Mouse (Mus musculus): Measurements from ENCODE around the gene Ctns.

Gene Ctns

DNA sequence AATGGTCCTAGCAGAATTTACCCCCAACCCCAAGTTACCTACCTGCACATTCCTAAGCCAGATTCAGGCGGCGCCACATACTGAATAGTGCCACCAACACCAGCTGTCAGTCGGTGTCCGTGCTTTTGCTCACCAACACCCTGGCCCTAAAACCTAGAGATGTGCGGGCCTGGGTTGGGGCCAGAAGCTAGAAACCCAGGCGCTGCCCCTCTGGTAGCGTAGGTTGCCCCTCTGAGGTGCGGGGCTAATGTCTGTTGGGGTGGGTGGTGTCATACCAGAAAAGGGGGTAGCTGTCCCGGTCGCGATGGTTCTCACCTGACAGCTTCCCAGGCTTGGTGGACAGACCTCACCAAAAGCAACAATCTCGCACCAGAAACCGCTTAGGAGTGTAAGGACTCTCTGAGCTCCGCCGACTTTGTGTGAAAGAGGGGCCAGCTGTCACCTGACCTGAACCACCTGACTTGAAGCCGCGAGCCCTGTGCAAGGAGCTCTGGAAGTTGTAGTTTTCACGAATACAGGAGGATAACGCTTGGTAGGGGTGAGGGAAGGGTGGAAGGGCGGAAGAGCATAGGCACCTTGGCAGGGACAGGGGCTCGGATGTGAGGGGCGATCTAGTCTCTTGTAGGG, at the start of gene Ctns:
Gene Ctns, minus strand, starts transcription at position 440 of the 627 bp plus-strand sequence.
- in situ Hi-C loops (cut with MboI, MseI): loop anchor here in 1 of 2 experiments (25.0 kb wide), 1 partner anchor 986 kb away; the partner anchor contains the start of genes 4933427D14Rik, Gm43951, Med31 and Txndc17

DNA sequence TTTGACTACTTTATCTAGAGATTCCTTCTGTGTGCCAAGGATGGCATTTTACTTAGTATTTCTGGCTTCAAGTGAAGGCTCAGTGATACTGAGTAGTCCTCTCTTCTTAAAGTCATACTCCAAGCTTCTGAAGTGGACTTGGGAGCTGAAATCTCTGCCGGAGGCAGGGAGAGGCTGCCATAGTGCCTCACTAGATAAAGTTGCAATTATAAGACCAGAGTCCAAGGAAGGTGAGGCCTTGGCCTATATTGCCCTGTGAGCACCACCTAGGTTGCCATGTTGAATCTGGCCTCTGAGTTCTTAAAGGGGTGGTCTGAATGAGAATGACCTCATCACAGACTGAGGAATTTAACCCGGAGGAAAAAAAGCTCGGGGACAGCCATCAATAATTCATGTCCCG, 43.9 kb upstream of the Ctns start:
- in situ Hi-C loops (cut with MboI, MseI): no loop called here

DNA sequence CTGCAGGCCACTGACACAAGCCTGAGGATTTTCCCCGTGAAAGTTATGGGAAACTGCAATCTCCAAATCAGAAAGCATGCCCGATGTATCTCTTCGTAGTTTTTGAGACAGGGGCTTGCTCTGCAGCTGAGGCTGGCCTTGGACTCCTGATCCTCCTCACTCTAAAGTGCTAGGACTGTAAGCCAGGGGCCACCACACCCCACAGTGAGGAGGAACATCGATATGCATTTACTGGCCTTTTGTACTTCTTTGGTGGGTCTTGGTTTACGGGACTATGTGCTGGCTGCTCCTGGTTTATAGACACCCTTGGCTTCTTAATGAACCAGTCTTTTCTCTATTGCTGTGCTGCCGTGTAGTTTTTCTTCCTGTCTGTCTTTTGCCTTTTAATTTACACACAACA, 43.4 kb upstream of the Ctns start:
- in situ Hi-C loops (cut with MboI, MseI): no loop called here

DNA sequence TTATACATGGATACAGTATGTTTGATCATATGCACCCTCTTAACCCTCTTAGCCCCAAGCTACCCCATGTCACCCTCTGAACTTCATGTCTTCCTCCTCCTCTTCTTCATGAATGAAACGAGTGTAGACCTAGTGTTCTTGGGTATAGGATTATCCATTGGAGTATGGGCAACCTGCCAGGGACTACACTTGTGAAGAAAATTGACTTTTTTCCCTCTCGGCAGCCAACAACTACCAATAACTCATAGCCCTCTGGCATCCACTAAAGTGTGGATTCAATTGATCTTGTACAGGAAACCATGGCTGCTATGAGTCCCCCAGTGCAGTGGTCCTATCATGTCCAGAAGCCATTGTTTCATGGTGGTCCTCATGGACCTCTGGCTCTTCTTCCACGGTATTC, 37.9 kb upstream of the Ctns start:
- in situ Hi-C loops (cut with MboI, MseI): no loop called here

DNA sequence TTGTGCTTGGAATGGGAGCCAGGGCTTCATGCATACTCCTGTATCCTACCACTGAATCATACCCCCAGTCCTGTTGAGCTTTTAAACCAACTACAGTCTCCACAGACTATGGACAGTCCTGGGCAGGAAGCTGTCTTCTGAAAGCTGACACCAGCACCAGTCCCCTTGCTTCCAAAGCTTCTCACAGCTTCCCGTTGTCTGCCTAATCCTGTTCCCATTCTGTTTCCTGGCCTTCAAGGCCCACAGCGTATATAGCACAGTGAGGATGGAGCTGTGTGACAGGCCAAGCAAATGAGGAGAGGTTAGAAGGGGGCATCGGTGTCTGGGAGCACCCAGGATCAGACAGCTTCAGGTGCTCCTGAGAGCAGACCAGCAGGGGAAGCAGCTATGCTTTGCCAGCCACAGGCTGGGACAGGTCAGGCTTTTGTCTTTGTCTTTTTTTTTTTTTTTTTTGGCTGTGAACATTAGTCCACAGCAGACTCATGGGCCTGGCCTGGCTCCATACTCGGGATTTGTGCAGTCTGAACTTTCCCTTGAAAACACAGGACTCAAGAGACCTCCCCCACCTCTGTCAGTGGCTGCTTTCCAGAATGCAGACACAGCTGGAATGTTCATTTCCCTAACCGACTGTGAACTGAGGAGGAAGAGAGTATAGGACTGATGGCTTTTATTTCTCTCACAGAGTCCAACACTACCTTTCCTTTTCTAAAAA, 37.3 kb upstream of the Ctns start:
- in situ Hi-C loops (cut with MboI, MseI): no loop called here

DNA sequence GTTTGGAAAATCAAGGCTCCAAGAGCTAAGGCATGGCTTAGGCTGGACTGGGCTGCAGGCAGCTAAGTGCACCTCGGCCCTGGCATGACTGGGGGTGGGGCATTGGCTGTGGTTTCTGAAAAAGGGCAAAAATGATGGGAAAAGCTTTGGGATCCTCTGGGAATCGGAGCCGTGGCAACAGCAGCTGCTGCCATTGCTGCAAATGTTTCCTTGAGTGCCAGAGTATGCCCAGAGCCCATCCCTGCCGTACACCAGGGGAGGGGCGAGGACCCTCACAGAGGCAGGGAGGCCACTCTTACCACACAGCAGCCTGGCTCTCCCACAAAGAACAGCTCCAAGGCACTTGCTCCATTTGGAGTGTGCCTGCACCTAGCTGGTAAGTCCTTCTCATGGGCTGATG, 35.1 kb upstream of the Ctns start, which contains the start of gene Trpv1:
Gene Trpv1, plus strand, starts transcription at position 301 of the 400 bp plus-strand sequence.
- in situ Hi-C loops (cut with MboI, MseI): no loop called here

DNA sequence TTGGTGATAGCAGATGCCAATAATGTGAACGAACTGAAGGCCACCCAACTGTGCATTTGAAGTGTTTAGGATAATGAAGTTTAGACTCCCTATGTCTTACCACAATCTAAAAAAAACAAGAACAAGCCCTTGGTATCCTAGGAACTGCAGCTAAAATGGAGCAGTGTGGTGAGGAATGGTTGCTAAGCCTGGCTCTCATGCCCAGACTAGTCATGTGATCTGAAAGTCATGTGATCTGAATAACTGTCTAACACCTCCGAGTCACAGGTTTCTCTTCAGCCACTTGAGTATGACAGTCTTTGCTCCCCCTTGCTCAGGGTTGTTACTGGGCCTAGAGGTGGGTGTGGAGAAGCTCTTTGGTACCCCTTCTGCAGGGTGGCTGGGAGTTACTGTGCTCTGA, 33.7 kb upstream of the Ctns start:
- in situ Hi-C loops (cut with MboI, MseI): no loop called here

DNA sequence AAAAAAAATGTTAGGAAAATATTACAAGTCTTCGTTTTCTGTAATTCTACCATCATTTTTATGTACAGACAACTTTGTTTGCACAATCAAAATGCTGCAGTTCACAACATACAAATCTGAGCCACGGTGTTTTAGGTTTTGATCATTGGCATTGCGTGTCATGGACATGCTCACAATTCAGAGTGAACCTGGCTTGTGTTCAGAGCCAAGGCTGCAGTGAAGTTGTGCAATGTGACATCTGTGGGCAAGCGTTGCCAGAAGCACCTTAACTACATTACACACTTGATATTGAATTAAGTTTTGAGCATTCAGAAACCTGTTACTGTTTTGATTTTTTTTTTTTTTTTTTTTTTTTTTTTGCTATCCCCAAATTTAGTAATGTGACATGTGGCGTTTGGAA, 31.2 kb upstream of the Ctns start:
- in situ Hi-C loops (cut with MboI, MseI): no loop called here

DNA sequence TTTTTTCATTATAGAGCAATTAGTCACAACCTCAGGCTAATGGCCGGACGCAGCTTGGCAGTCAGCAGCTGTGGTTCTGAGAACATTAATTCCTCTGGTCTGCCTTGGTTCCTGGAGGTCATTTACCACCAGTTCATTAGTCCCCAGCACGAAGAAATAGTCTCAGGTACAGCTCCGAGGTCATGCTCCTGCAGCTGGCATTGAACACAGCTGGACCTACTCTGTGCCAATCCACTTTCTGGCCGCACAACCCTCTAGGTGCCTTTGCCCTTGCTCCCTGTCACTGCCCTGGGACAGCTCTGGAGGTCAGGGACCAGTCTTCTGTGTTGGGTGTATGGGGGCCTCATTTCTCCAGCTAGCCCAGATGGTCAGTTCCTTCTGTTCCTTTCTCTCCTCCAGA, 30.0 kb upstream of the Ctns start:
- in situ Hi-C loops (cut with MboI, MseI): no loop called here

DNA sequence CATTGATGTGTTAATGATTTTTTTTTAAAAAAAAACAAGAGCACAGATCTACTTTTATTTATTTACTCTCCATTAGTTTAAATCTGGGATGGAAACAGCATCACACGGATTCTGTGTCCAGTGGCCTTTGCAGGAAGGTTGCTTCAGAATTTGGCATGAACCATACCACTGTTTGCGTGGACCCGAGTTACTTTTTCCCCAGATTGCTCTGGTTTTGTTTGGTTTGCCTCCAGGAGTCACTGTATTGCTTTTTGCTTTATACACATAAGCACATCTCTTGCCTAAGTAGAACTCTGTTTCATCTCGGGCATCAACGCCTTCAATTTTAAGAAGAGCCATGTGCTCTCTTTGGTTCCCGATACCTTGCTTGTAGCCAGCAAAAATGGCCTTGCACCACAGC, 27.0 kb upstream of the Ctns start:
- in situ Hi-C loops (cut with MboI, MseI): no loop called here

DNA sequence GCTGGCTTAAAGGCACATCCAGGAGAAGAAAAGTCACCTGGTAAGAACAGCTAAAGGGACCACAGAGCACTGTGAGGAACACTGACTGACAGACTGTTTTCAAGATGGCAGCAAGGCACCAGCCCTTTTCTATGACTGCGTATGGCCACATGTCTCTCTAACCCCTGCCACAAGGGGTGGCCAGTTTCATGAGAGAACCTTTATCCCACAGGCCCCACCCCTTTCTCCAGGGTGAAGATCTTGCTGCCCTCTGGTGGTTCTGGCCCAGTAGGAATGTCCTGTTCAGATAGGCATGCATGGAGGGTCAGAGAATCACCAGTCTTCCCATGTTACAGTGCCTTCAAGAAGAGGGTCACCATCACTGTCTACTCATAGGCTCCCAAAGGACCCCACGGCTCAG, 25.1 kb upstream of the Ctns start:
- in situ Hi-C loops (cut with MboI, MseI): no loop called here

DNA sequence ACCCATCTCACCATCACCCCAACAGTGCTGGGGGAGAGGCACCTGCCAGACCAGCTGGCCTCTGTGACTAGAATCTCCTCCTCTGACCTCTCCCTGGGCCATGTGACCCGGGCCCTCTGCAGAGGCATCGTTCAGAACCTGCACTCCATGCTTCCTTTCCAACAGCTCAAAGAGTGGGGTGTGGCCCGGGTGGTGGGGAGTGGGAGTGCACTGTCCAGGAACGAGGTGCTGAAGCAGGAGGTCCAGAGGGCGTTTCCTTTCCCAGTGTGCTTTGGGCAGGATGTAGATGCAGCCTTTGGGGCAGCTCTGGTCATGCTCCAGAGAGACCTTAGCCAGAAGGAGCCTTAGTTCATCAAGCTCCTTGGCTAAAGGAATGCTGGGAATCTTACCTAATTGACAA, 24.0 kb upstream of the Ctns start:
- in situ Hi-C loops (cut with MboI, MseI): no loop called here

DNA sequence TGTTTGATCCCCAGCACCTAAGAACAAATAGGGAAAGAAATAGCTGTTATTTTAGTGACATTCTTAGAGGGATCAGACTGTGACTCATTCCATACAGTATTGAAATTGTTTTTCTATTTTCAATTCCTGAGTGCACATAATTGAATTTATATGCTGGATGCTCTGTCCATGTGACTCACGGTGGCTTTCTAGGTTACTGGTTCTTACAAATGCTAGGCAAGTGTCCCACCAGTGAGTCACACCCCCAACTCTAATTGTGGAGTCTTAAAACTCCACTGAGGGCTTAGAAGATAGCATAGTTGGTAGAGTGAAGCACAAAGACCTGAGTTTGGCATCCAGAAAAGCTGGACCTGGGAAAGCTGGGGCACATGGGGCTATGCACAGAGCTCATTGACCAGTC, 21.8 kb upstream of the Ctns start:
- in situ Hi-C loops (cut with MboI, MseI): no loop called here

DNA sequence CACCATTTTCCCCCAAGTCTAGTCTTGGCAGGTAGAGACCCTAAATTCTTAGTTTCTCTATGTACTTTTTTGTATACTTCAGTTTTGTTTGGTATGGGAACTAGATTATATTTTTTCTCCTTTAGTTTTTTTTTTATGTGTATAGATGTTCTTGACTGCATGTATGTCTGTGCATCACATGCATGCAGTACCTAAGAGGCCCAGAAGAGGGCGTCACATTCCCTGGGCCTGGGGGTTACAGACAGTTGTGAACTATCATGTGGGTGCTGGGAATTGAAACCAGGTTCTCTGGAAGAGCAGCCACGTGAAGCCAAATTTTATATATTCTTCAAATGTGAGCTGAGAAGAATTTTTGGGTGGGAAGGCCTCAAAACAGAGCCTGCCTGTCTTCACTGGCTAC, 20.8 kb upstream of the Ctns start:
- in situ Hi-C loops (cut with MboI, MseI): loop anchor here in 1 of 2 experiments (10.0 kb wide), 1 partner anchor 1155 kb away; no protein-coding TSS in a partner anchor

DNA sequence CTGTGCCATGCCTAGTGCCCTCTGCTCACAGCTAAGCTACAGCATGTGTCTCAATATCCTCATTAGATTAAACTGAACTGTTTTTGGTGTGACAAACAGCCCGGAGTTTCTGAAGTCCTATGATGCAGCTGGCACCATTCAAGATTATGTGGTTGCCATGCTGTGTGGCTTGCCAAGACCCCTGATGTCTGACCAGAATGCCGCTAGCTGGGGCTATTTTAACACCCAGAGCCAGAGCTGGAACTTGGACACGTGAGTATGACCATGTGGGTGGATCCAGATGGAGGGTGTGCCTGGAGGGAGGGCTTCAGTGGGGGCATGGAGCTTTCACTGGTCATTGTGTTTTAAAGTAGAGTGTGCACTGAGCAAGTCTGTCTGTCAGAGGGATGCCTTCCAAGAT, 15.1 kb upstream of the Ctns start:
- in situ Hi-C loops (cut with MboI, MseI): loop anchor here in 1 of 2 experiments (10.0 kb wide), 1 partner anchor 1161 kb away; no protein-coding TSS in a partner anchor

DNA sequence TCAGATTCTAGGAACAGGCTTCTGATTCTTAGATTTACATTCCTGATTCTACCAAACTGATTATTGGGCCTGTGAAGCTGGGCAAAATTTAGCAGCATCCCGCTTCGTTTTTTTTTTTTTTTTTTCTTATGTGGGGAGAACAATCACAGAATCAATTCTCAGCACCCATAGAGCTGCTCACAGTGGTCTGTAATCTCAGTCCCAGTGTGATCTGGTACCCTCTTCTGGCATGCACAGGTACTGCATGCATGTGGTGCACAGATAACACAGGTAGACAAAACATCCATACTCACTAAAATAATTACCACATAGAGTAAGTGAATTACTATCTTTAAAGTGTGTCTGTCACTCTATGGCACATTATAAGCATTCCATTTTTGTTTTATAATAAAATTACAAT, 8.8 kb upstream of the Ctns start:
- in situ Hi-C loops (cut with MboI, MseI): no loop called here

DNA sequence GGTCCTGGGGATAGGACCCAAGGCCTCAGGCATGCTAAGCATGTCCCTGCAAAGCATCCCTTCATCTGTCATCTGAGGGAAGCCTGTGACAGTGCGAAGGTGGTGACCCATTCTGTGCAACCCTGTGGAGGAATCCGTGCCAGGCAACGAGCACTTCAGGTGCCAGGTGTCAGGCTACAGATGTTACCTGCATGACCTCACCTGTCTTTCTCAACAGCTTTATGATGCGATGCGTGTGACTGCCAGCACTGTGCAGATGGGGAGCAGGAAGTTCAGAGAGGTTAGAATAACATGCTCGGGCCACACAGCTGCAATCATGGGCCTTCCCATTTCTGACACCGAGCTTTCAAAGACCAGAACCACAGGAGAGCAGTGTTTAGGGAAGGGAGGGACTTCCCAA, 6.4 kb upstream of the Ctns start:
- in situ Hi-C loops (cut with MboI, MseI): no loop called here

DNA sequence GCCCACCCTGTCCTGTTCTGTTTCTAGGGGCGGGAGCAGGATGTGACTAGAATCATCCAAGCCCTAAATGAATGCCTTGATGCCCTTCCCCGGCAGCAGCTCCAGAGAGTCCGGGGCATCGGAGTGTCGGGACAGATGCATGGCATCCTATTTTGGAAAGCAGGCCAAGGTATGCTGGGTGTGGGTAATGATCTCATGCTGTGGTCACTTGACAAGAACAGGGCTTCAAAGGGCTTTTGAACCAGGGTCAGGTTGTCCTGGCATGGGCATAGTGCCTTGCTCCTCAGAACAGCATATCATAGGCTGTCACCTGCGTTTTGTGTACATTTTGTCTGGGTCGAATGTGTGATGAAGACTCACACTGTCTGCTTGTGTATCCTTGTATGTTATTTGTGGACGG, 5.1 kb upstream of the Ctns start:
- in situ Hi-C loops (cut with MboI, MseI): no loop called here

DNA sequence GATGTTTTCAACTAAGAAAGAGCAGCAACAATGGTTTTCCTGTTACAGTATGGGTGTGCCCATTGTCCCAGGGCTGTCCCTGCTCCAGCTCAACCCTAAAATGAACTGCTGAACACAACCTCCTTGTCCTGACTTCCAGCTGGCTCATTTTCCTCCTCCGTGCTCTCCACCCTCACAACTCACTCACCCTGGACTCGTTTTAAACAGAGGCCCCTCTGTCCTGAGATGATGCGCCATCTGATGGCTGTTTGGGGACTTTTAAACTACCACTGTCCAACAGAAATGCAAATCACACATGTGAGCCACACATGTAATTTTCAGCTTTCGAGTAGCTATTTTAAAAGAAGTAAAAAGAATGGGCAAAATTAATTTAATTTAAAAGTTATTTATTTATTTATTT, 2.8 kb upstream of the Ctns start:
- in situ Hi-C loops (cut with MboI, MseI): no loop called here

DNA sequence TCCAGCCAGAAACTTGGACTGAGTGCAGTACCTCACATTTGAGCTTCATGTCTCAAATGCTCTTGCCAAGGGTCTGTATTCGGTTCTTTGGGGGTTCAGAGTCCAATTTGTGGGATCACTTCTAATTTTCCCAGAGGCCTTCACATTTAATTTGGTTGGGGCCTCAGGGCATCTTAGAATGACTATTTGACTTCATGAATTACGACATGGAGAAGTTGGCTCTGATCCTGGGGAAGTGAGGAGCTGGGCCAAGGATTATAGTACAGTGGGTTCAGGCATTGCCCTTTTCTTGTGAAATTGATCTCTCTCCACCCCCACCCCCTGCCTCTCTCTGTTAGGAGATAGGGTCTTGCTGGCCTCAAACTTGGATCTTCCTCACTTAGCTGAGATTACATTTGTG, 2.2 kb upstream of the Ctns start:
- in situ Hi-C loops (cut with MboI, MseI): no loop called here

DNA sequence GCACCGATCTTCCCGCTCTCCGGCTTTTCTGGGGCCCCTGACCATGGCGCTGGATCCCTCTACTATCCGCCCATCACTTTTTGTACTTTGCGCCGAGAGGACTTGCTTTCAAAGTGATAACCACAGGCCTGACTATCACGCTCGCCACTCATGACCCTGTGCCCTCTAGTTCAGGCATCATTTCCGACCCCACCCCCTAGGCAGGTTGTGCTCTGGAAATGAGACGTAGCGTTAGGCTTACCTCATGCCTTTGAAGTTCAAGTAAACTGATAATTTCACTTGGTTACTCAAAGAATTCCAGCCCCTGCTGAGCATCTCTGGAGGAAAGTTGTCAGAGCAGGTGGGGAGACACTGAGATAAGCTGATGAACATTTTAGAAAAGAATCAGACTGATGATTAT, 1.0 kb upstream of the Ctns start:
- in situ Hi-C loops (cut with MboI, MseI): loop anchor here in 1 of 2 experiments (25.0 kb wide), 1 partner anchor 988 kb away; the partner anchor contains the start of genes 4933427D14Rik, Gm43951, Med31 and Txndc17

DNA sequence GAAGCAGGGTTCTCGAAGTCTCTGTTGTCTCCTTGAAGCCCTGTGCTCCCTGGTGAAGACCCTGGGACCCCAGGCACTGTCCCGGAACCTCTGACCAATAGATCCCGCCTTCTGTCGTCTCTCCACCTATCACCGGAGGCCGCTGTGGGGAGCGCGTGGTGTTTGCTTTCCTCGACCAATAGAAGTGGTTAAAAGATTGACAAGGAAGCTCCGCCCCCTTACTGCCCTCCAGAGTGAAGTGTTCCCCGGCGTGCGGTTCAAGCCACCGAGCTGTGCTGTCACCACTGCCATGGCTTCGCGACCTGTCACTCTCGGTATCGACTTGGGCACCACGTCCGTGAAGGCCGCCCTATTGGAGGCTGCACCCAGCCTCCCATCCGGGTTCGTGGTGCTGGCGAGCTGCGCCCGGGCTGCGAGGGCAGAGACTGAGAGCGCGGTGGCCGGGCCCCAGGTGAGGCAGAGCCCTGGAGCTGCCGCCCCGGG, 429 bp upstream of the Ctns start, which contains the start of gene Shpk:
Gene Shpk, plus strand, starts transcription at position 231 of the 483 bp plus-strand sequence.
- in situ Hi-C loops (cut with MboI, MseI): loop anchor here in 1 of 2 experiments (25.0 kb wide), 1 partner anchor 987 kb away; the partner anchor contains the start of genes 4933427D14Rik, Gm43951, Med31 and Txndc17

DNA sequence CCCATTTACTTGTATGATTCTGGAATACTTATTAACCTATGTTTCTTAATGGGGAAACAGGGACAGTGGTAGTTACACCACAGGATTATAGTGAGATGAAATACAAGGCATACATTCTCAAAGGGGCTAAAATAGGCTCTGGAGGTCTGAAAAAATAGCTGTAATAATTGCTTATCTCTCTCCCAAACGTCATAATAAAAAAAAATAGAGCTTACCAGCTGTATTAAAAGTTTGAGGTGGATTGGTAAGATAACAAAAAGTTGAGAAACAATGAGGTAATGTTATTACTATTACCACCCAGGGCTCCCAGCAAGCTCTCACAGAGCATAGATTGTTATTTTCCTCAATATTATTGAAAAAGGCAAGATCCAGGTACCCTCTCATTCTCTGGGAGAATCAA, 652 bp downstream of the Ctns start:
- in situ Hi-C loops (cut with MboI, MseI): loop anchor here in 1 of 2 experiments (25.0 kb wide), 1 partner anchor 986 kb away; the partner anchor contains the start of genes 4933427D14Rik, Gm43951, Med31 and Txndc17
